Mouse (Mus musculus): ENCODE measurements at regions not wholly inside any gene's neighbourhood (a gene's known extent, or its start where the extent isn't known, plus 50 kb on each side); places are given as distances from the start of the nearest gene placed in this dataset.
A peak's percentile ranks its signal among the peaks of the same experiment; 100 is the strongest.

- no peak for DNase-seq (ENCODE audit: low spot score)
Observed at GRCm38 (mm10) chr19:28205691-28206090, 194.7 kb upstream of the Rfx3 start.

GRCm38 (mm10) chr19:28203719-28204118 is 192.8 kb upstream of the Rfx3 start:
- no peak for DNase-seq (ENCODE audit: low spot score)

- no peak for DNase-seq (ENCODE audit: low spot score)
Observed at GRCm38 (mm10) chr19:28199385-28199784, 188.4 kb upstream of the Rfx3 start.

- no peak for DNase-seq (ENCODE audit: low spot score)
Observed at GRCm38 (mm10) chr19:28196881-28197280, 185.9 kb upstream of the Rfx3 start.

GRCm38 (mm10) chr19:28192248-28192647 is 181.3 kb upstream of the Rfx3 start:
- DNase-seq (ENCODE audit: low spot score): no peak

GRCm38 (mm10) chr19:28191428-28192116 is 180.6 kb upstream of the Rfx3 start:
- no peak for DNase-seq (ENCODE audit: low spot score)

- DNase-seq (ENCODE audit: low spot score): no peak
Observed at GRCm38 (mm10) chr19:28190250-28190649, 179.3 kb upstream of the Rfx3 start.

GRCm38 (mm10) chr19:28188363-28188762 is 177.4 kb upstream of the Rfx3 start:
- DNase-seq (ENCODE audit: low spot score): no peak

- DNase-seq (ENCODE audit: low spot score): no peak
Observed at GRCm38 (mm10) chr19:28182411-28183182, 171.6 kb upstream of the Rfx3 start.

- no peak for DNase-seq (ENCODE audit: low spot score)
Observed at GRCm38 (mm10) chr19:28181171-28181570, 170.2 kb upstream of the Rfx3 start.

- no peak for DNase-seq (ENCODE audit: low spot score)
Observed at GRCm38 (mm10) chr19:28178114-28178513, 167.1 kb upstream of the Rfx3 start.

GRCm38 (mm10) chr19:28176821-28177220 is 165.9 kb upstream of the Rfx3 start:
- no peak for DNase-seq (ENCODE audit: low spot score)

GRCm38 (mm10) chr19:28171836-28172534 is 161.0 kb upstream of the Rfx3 start:
- DNase-seq (ENCODE audit: low spot score): no peak

GRCm38 (mm10) chr19:28167451-28168165 is 156.6 kb upstream of the Rfx3 start:
- peak; percentile 48 for DNase-seq (ENCODE audit: low spot score)

GRCm38 (mm10) chr19:28166626-28167025 is 155.7 kb upstream of the Rfx3 start:
- DNase-seq (ENCODE audit: low spot score): no peak

GRCm38 (mm10) chr19:28165901-28166361 is 155.0 kb upstream of the Rfx3 start:
- DNase-seq (ENCODE audit: low spot score): peak; percentile 59

- no peak for DNase-seq (ENCODE audit: low spot score)
Observed at GRCm38 (mm10) chr19:28163195-28163594, 152.2 kb upstream of the Rfx3 start.

- no peak for DNase-seq (ENCODE audit: low spot score)
Observed at GRCm38 (mm10) chr19:28160582-28160981, 149.6 kb upstream of the Rfx3 start.

GRCm38 (mm10) chr19:28157196-28157595 is 146.2 kb upstream of the Rfx3 start:
- DNase-seq (ENCODE audit: low spot score): peak; percentile 8

GRCm38 (mm10) chr19:28137581-28137980 is 126.6 kb upstream of the Rfx3 start:
- DNase-seq (ENCODE audit: low spot score): no peak

- no peak for DNase-seq (ENCODE audit: low spot score)
Observed at GRCm38 (mm10) chr19:28134806-28135205, 123.8 kb upstream of the Rfx3 start.
